Comparison of ENCODE assay signal across 14 mouse cellular contexts in genomic region chr4:95018221-95018620, GRCm38 (mm10).
"Had no signal": no experiment of that assay in that cellular context is flagged by ENCODE, and none has a peak within 500 bp of the region (broad histone marks: within the 10 kb centered on the region; RNA-seq: fewer than 3 reads in every experiment).

No protein-coding gene starts in this region.

- DNase-seq: kidney, adult 11 months; kidney, adult 9 months; kidney, postnatal 36 days; layer of hippocampus, adult 9-11 months; lung, adult 2 months; lung, postnatal 36 days; thymus, adult 2 months; thymus, postnatal 25 days had no signal

- H3K4me1 ChIP-seq: liver, embryonic 15.5 days had no signal

- ATAC-seq: lung, postnatal 0 days had no signal

- H3K9ac ChIP-seq: liver, embryonic 15.5 days; stomach, embryonic 15.5 days had no signal

- H3K4me2 ChIP-seq: liver, embryonic 11.5 days; liver, embryonic 15.5 days; stomach, embryonic 15.5 days had no signal

- H3K27ac ChIP-seq: kidney, postnatal 0 days; limb, embryonic 10.5 days; liver, embryonic 15.5 days; stomach, embryonic 15.5 days had no signal

- H3K9me3 ChIP-seq: limb, embryonic 10.5 days; liver, embryonic 15.5 days; stomach, embryonic 15.5 days had no signal

- H3K4me3 ChIP-seq: limb, embryonic 10.5 days; liver, embryonic 15.5 days; stomach, embryonic 15.5 days had no signal

- H3K27me3 ChIP-seq: liver, embryonic 15.5 days; stomach, embryonic 15.5 days had no signal

- H3K36me3 ChIP-seq: limb, embryonic 10.5 days; liver, embryonic 15.5 days; stomach, embryonic 15.5 days had no signal
